Mouse (Mus musculus) ovary, postnatal 14 days (tissue): ENCODE results near the gene Fam118a.
"Not testable (repeated sequence)": the region's sequence is repeated elsewhere in the genome, so short reads cannot be mapped to it uniquely, and the experiment has no call there.

Source experiments
- DNase-seq: peaks from one replicate; pipeline ENCODE4 v3.0.0; 2022; ENCODE audit warnings: low spot score

The Fam118a gene

GRCm38 (mm10) chr15:85028648-85029047 lies at the start of gene Fam118a:
Fam118a (plus strand) TSS chr15:85028948.
- DNase-seq: not testable (repeated sequence)

- no peak for DNase-seq
Observed at GRCm38 (mm10) chr15:84981609-84982313, 47.0 kb upstream of the Fam118a start.

DNA sequence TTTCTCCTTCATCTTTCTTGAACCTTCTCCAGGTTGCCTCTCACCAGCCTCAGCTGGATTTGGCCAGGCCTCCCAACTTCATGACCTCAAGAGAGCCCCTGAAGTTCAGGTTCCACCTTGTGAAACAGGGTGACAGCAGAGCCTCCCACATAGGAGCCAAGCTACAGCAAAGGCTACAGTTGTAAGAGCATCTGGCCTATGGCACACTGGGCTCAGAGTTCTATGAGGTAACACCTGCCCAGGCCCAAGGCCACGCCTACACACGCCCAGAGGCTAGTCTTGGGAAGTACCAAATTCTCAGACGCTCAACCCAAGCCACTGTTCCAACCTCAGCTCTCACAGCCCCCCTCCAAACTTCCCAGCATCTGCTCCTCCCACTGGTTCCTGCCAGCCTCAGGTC lies 45.9 kb upstream of the Fam118a start:
- DNase-seq: no peak

GRCm38 (mm10) chr15:84983721-84984120 lies 45.0 kb upstream of the Fam118a start:
- DNase-seq: no peak

- DNase-seq: no peak
Observed at GRCm38 (mm10) chr15:84985516-84986160, 43.1 kb upstream of the Fam118a start.

DNA sequence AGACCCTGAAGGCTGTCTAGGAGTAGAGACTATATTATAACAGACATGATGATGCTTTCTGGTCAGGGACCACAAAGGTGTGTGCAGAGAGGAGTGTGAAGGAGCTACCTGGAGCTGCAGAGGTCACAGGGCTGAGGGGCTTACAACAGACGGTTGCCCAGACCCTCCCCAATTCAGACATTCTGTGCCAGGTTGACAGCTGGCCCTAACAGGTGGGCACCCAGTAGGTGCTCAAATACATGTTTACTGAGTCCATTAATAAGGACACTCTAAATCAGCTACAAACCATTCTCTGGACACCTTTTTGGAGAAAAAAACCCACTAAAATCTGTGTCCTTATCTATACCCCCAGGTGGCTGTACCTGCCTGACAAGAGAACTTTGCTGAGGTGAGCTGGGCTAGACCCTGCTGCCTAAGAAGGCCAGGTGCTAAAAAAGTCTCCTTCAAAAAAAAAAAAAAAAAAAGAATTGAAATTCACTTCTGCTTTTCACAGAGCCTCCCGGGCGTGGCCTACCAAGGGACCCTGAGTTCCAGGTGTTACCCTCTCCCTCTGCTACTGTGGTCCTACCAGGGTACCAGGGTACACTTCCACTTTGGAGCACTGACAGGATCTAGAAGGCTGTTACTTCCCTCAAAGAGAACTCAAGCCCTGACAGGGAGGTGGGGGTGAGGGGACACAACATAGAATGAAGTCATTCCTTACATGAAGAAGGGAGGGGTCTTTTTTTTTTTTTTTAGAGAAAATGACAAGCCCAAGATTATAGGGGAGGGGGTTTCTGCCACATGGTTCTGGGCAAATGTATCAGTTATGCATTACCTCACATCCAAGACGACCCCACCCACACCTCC lies 42.4 kb upstream of the Fam118a start:
- no peak for DNase-seq

DNA sequence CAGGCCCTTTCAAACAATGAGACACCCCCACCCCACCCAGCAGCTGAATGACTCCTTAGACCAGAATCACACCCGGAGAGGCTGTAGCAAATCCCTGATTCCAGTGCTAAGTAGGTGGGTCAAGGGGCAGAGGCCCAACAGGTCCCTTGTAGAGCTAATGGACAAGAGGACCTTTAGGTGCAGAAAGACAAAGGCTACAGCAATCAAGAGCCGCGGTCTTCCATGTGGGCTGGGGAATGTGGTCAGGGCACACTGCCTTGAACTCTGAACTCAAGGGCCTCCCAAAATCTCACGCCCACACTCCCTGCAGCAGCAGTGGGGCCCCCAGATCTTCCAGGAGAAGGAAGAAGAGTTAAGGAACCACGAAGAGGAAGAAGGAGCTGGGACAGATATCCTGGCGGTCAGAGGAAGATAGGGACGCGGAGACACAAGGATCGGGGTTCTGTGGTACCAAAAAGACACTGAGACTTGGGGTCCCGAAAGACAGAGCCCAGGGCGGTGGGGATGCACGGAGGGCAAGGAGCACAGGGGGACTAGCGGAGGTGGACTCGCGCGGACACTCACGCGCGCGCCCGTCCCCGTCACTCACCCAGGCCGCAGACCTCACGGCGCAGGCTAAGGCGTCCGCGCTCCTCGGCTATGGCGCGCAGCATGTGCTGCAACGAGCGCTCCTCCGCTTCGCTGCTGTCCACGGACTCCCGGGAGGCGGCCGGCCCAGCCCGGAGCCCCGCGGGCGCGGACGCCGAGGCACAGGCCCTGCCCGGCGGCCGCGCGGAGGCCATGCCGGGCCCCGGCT lies 41.5 kb upstream of the Fam118a start:
- peak; percentile 32 for DNase-seq

- DNase-seq: peak; percentile 77
Observed at GRCm38 (mm10) chr15:84987874-84988825, 40.6 kb upstream of the Fam118a start, which contains the start of gene 5031439G07Rik. 5031439G07Rik (minus strand) TSS chr15:84988551.

DNA sequence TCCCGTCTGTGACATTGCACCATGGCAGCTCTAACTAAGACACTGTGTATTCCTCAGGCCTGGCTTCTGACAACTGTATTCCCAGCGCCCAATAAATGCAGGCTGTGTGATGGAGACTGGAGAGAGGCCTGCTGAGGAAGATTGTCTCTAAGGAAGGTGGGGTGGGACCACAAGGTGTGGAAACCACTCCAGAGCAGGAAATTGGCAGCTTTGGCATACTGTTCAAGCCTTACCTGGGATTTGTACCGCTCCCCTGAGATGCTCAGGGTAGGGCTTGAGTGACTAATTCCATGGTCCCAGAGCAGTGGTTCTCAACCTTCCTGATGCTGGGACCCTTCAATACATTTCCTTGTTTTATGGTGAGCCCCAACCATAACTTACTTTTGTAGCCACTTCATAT lies 39.6 kb upstream of the Fam118a start:
- no peak for DNase-seq

DNA sequence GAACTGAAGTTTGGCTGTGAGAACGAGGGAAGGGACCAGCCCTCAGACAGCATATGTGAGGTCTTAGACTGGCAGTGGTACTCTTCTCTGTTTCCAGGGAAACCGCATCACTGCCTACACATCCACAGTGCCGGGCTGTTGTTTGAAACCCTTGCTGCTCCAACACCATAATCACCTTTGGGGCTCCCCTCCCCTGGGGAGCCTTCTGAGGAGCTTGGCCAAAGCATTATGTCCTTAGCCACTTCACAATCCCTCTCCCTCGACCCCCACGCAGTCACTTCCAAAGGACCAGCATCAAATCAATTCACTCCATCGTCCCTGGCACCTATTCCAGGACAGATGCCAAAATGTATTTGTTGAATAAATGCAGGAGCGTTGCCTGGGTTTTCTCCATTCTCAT lies 39.0 kb upstream of the Fam118a start:
- no peak for DNase-seq

DNA sequence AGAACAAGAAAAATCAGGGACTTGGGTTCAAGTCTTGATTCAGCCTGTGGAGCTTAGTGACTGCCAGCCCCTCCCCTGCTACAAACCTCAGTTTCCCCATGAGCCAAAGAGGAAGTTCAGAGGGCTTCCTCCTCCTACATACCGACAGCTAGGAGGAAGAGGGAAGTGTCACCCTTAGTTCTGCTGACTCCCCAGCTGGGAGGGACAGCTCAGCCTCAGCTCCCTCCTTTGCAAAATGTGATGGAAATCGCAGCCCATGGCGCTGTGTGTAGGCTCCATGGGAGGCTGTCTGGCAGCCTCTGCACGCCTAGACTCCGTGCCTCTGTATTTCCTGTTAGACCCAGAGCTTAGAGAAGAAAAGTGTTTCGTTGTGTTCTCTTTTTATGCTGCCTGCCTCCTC lies 34.2 kb upstream of the Fam118a start:
- no peak for DNase-seq

DNA sequence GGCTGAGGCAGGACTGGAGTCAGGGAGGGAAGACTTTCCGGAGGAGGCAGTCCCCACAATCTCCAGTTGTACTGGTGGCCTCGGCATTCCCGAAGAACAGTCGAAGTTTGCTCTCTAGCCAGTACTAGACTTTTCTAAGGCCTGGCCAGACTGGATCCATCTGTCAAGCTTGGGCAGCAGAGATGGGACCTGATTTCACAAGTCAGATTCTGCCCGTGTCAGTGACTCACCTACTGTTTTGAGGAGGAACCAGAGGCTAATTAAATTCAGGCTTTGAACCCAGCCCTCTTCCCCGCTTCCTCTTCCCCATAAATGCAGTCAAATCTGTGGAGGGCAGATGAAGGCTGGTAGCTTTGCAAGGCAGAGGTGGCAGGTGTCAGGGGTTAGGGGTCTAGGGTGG lies 33.7 kb upstream of the Fam118a start:
- no peak for DNase-seq

GRCm38 (mm10) chr15:84995967-84996366 lies 32.8 kb upstream of the Fam118a start:
- peak; percentile 66 for DNase-seq

- no peak for DNase-seq
Observed at GRCm38 (mm10) chr15:84997768-84998454, 30.8 kb upstream of the Fam118a start.

DNA sequence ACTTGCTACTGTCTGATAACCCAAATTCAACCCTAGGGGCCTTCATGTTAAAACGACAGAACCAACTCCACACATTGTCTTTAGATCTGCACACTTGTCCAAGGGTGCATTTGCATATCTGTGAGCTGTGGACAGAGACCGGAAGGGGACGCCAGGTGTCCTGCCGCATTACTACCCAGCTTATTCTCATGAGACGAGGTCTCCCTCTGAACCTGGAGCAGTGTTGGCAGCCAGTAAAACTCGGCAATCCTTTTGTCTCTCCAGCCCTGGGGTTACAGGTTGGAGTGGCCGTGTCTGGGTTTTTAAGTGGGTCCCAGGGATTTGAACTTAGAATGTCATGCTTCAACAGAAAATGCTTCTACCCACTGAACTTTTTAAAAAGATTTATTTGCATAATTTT lies 28.8 kb upstream of the Fam118a start:
- DNase-seq: no peak

DNA sequence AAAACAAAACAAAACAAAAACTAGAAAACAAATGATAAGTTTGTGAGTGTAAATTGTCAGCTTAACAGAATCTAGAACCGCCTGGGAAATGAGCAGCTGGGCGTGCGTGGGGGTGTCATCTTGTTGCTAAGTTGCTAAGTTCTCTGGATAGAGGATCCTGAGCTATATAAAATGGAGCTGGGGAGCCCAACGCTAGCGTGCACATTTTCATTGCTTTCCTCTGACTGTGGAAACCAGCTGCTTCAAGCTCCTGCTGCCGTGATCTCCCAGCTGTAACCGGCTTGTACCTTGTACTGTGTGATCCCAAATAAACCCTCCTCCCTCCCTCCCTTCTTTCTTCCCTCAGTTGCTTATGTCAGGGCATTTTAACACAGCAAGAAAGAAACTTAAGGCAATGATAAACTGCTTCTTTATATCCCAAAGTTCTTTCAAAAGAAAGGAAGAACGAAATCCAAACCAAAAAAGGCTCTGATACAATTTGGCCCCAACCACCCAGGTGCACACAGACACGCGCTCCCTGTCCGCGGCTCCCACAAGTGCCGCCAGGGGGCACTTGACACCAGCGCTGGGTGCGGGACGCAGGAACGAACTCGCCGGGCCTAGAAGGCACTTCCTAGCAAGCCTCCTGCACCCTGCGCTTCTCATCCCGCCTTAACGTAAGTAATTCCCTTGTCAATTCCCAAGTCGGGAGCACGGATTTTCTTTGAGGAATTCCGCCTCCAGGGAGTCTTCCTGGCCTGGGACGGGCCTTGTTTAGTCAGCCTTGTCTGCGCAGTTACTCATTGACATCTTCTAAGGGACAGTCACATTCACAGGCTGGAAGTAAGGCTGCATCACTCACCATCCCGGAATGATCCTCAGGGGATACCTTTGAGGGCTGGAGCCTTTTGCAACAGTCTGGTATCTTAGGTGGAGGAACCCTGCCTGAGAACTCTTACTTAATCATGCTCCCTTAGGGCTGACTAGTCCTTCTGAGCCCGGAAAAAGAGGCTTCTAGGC lies 27.5 kb upstream of the Fam118a start:
- peak; percentile 79 for DNase-seq

DNA sequence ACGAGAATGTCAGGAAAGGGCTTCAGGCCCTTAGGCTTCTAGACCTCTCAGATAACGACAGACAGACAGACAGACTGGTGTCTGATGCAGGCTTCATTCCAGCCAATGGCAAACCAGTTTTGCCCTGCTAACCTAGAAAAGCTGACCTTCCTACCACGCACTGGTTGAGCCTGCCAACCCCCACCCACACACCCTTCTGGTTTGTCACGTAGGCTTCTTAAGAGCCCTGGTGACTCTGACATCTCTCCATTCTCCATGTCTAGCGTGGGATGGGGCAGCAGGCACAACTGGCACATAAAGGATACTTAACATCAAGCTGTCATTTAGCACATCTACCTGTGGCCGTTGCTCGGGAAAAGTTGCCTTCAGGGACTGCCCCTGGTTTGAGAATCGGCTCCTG lies 19.1 kb upstream of the Fam118a start:
- DNase-seq: no peak

DNA sequence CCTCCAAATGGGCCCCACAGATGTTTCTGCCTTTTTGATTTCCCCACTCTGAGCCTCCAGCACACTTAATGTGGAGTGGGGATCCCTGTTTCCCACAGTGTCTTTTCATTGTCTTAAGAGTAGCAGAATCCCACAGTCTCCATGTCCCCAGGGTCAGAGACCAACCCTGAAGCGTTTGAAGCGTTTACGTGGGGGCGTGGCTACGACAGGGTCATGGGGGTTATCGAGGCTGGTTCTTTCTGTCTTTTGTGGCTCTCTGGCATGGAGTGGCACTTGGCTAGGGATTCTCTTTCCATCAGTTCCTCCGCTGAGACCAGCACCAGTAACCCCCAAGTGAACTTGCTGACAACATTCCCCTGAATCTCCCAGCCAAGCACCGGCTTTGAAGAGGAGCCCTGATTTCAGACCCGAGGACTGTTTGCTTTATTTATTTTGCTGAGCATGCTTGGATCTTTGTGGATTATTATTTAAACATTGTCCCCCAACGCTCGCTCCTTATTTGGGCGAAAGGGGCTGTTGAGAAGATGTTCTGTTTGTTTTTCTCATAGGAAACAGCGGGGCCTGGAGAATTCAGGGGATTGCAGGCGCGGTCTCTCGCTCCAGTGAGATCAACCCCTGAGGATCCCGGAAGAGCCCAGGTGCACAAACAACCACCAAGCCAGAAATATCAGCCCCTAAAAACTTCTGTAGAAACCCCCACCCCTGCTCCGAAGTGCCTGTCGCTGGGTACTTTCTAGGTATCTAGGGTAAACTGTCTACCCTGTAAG lies 16.7 kb upstream of the Fam118a start:
- no peak for DNase-seq
